Mouse (Mus musculus): ENCODE measurements at regions not wholly inside any gene's neighbourhood (a gene's known extent, or its start where the extent isn't known, plus 50 kb on each side); places are given as distances from the start of the nearest gene placed in this dataset.

GRCm38 (mm10) chr1:193698603-193699266 lies 328.6 kb upstream of the Camk1g start:
- no peak for TF ChIP-seq TAL1 (IDR thresholded peaks at IDR 0.05; ENCODE audit: low read length)
- TF ChIP-seq GATA1 (IDR thresholded peaks at IDR 0.05; ENCODE audit: low read length) = no peak
